Mouse (Mus musculus) testis, adult 2 months (tissue): ENCODE measurements around the gene Gm45062.

Source experiments
- CTCF ChIP-seq: fragments of 200-500 bp; IDR thresholded peaks from 2 replicates; pipeline ENCODE4 v1.5.1; 2012; ENCODE audit warnings: low read depth, mild to moderate bottlenecking, inconsistent platforms, low read length, moderate library complexity; ENCODE audit not compliant: control insufficient read depth, insufficient read depth, insufficient replicate concordance
- POLR2A ChIP-seq: fragments of 200-500 bp; IDR thresholded peaks from 2 replicates; pipeline ENCODE4 v1.6.1; 2012; ENCODE audit warnings: low read depth, mild to moderate bottlenecking, inconsistent platforms, low read length, moderate library complexity; ENCODE audit not compliant: control insufficient read depth

GRCm38 (mm10) chr6:8421959-8422581 lies 162.8 kb downstream of the Gm45062 start:
- TF ChIP-seq CTCF (no peak), POLR2A (no peak)
